ENCODE assay signal across 31 mouse cellular contexts in genomic region chr1:38240438-38241220, GRCm38 (mm10).
DNase-seq lines count a peak whose midpoint lies in the region; ATAC-seq and TF ChIP-seq lines count a peak whose summit lies in the region.
"Had no signal": no experiment of that assay in that cellular context is flagged by ENCODE, and none has a peak within 500 bp of the region (broad histone marks: within the 10 kb centered on the region; RNA-seq: fewer than 3 reads in every experiment).

No protein-coding gene starts in this region.

- H3K4me2 ChIP-seq in embryonic facial prominence, embryonic 12.5 days (replicated peaks): no peak overlapping the region
- H3K4me2 ChIP-seq: embryonic facial prominence, embryonic 13.5 days; forebrain, embryonic 15.5 days; heart, embryonic 12.5 days; hindbrain, embryonic 15.5 days; limb, embryonic 12.5 days; liver, embryonic 13.5 days; neural tube, embryonic 15.5 days had no signal

- H3K27me3 ChIP-seq in embryonic facial prominence, embryonic 12.5 days: no peaks in the 10 kb centered on the region
- no peaks in the 10 kb centered on the region for H3K27me3 ChIP-seq in embryonic facial prominence, embryonic 10.5 days (replicated peaks; ENCODE audit: low read depth, poor library complexity, severe bottlenecking)
- H3K27me3 ChIP-seq: embryonic facial prominence, embryonic 13.5 days; forebrain, embryonic 15.5 days; heart, embryonic 12.5 days; hindbrain, embryonic 15.5 days; liver, embryonic 13.5 days; neural tube, embryonic 15.5 days had no signal

- H3K36me3 ChIP-seq in embryonic facial prominence, embryonic 12.5 days: no peaks in the 10 kb centered on the region
- H3K36me3 ChIP-seq in embryonic facial prominence, embryonic 10.5 days (replicated peaks): no peaks in the 10 kb centered on the region
- H3K36me3 ChIP-seq: forebrain, embryonic 10.5 days; forebrain, embryonic 15.5 days; G1E; heart, embryonic 12.5 days; hindbrain, embryonic 10.5 days; hindbrain, embryonic 15.5 days; liver, embryonic 13.5 days; neural tube, embryonic 15.5 days had no signal

- H3K9me3 ChIP-seq in embryonic facial prominence, embryonic 12.5 days: no peaks in the 10 kb centered on the region
- no peaks in the 10 kb centered on the region for H3K9me3 ChIP-seq in embryonic facial prominence, embryonic 10.5 days
- H3K9me3 ChIP-seq: embryonic facial prominence, embryonic 13.5 days; forebrain, embryonic 10.5 days; forebrain, embryonic 15.5 days; G1E; heart, embryonic 12.5 days; hindbrain, embryonic 10.5 days; hindbrain, embryonic 15.5 days; limb, embryonic 12.5 days; liver, embryonic 13.5 days; neural tube, embryonic 15.5 days had no signal

- H3K4me3 ChIP-seq in embryonic facial prominence, embryonic 12.5 days: no peak overlapping the region
- H3K4me3 ChIP-seq in embryonic facial prominence, embryonic 10.5 days: no peak overlapping the region
- no peak overlapping the region for H3K4me3 ChIP-seq in left cerebral cortex, adult 2 months
- H3K4me3 ChIP-seq in brown adipose tissue, adult 24 weeks (ENCODE audit: insufficient read depth, low read depth, low read length): no peak overlapping the region
- H3K4me3 ChIP-seq: embryonic facial prominence, embryonic 13.5 days; forebrain, embryonic 10.5 days; forebrain, embryonic 15.5 days; heart, embryonic 12.5 days; hindbrain, embryonic 10.5 days; hindbrain, embryonic 15.5 days; limb, embryonic 12.5 days; liver, embryonic 13.5 days; neural tube, embryonic 15.5 days had no signal

- no peak overlapping the region for H3K9ac ChIP-seq in embryonic facial prominence, embryonic 12.5 days
- H3K9ac ChIP-seq: embryonic facial prominence, embryonic 13.5 days; forebrain, embryonic 15.5 days; heart, embryonic 12.5 days; hindbrain, embryonic 15.5 days; limb, embryonic 12.5 days; liver, embryonic 13.5 days; neural tube, embryonic 15.5 days had no signal

- no peak for ATAC-seq in embryonic facial prominence, embryonic 12.5 days (ENCODE audit: insufficient number of reproducible peaks, insufficient read depth, low FRiP score, low TSS enrichment)
- ATAC-seq: forebrain, embryonic 15.5 days; inflammation-experienced regulatory T-cells, adult 6 months; lung, postnatal 0 days had no signal

- no peak for DNase-seq in embryonic facial prominence, embryonic 10.5 days (ENCODE audit: low spot score)
- DNase-seq in heart, adult 18-20 months: peak; percentile 29 to 39
- DNase-seq in heart, postnatal 4 days: no peak
- DNase-seq in left cerebral cortex, adult 2 months (ENCODE audit: extremely low spot score in 1 of 2, low spot score in 2 of 2): no peak
- no peak for DNase-seq in left cerebral cortex, adult 11 months (ENCODE audit: low spot score)
- DNase-seq in yolk sac, embryonic 10.5 days (ENCODE audit: low spot score): no peak
- DNase-seq: cerebellum, adult 11 months; cerebellum, adult 9-10 months; cerebellum, postnatal 36 days; layer of hippocampus, postnatal 36 days; liver, embryonic 13.5 days; midbrain, embryonic 14.5 days; retina, postnatal 1 day; right cerebral cortex, postnatal 14 days; thymus, adult 2 months; thymus, postnatal 36 days had no signal

- WGBS in embryonic facial prominence, embryonic 12.5 days: 87% methylated on average over 9 of the region's 9 CpGs
- WGBS in embryonic facial prominence, embryonic 10.5 days: 91% methylated on average over 9 of the region's 9 CpGs

- peak overlapping the region; percentile 18; the same call in 1 of the 2 replicates for H3K27ac ChIP-seq in embryonic facial prominence, embryonic 12.5 days
- H3K27ac ChIP-seq in embryonic facial prominence, embryonic 10.5 days (replicated peaks): no peak overlapping the region
- H3K27ac ChIP-seq in left cerebral cortex, adult 2 months: peak overlapping the region; percentile 64; the same call in 1 of the 2 replicates
- H3K27ac ChIP-seq in brown adipose tissue, adult 24 weeks (replicated peaks; ENCODE audit: low read depth, low read length): peak overlapping the region; percentile 23; the same call in 1 of the 2 replicates
- H3K27ac ChIP-seq: embryonic facial prominence, embryonic 13.5 days; forebrain, embryonic 10.5 days; forebrain, embryonic 15.5 days; hindbrain, embryonic 10.5 days; hindbrain, embryonic 15.5 days; limb, embryonic 12.5 days; macrophage; neural tube, embryonic 15.5 days; stomach, postnatal 0 days had no signal

- TF ChIP-seq CTCF in left cerebral cortex, adult 2 months (IDR thresholded peaks at IDR 0.05): no peak

- H3K4me1 ChIP-seq in embryonic facial prominence, embryonic 12.5 days: peaks cover 19% of the 10 kb centered on the region
- peaks cover 28% of the 10 kb centered on the region for H3K4me1 ChIP-seq in embryonic facial prominence, embryonic 10.5 days
- peaks cover 10% of the 10 kb centered on the region for H3K4me1 ChIP-seq in brown adipose tissue, adult 24 weeks (ENCODE audit: control insufficient read depth, insufficient read depth, insufficient read length, low read length)
- H3K4me1 ChIP-seq: forebrain, embryonic 10.5 days; forebrain, embryonic 15.5 days; hindbrain, embryonic 10.5 days had no signal

- intact Hi-C loops in left cerebral cortex, adult 2 months (cut with DNase I): no loop called here

Comparison
In these comparisons a context has a peak if more than half of its experiments do, and no peak if none do; other contexts are left out.
1. DNase-seq: peak in heart, adult 18-20 months (2 of 2); none in embryonic facial prominence, embryonic 10.5 days (single experiment), heart, postnatal 4 days (single experiment), left cerebral cortex, adult 2 months (0 of 2), left cerebral cortex, adult 11 months (single experiment) and yolk sac, embryonic 10.5 days (single experiment).